Mouse (Mus musculus) brain, embryonic 14.5 days (tissue): ENCODE results near the gene Vars. TPM values are rescaled to one million over a fixed set of nuclear protein-coding genes. Genes with fewer than 3 reads are reported as not detected.
"Not testable (repeated sequence)": the region's sequence is repeated elsewhere in the genome, so short reads cannot be mapped to it uniquely, and the experiment has no call there.

Source experiments
- DNase-seq: peaks from one replicate; pipeline ENCODE4 v3.0.0-alpha.2; 2011; ENCODE audit warnings: low read depth
- CTCF ChIP-seq: fragments of 200-500 bp; IDR thresholded peaks from 2 replicates; pipeline ENCODE4 v1.5.1; 2012; ENCODE audit warnings: inconsistent platforms, mild to moderate bottlenecking, moderate library complexity, borderline replicate concordance; ENCODE audit not compliant: insufficient read depth, insufficient read length; ENCODE audit errors: extremely low read depth
- POLR2A ChIP-seq: fragments of 200-500 bp; IDR thresholded peaks from 2 replicates; pipeline ENCODE4 v1.6.1; 2012; ENCODE audit warnings: mild to moderate bottlenecking, inconsistent platforms, borderline replicate concordance; ENCODE audit not compliant: poor library complexity, insufficient read depth, insufficient read length, severe bottlenecking; ENCODE audit errors: extremely low read depth
- polyA plus RNA-seq: library from polyadenylated mRNA; depleted of rRNA; stranded (reverse); fragments of >200 nt; gene quantifications from 2 replicates; pipeline ENCODE4 v1.2.3, GENCODE M21; 2012

Vars gene
- polyA plus RNA-seq, 1 experiment, result 99.2 TPM

DNA sequence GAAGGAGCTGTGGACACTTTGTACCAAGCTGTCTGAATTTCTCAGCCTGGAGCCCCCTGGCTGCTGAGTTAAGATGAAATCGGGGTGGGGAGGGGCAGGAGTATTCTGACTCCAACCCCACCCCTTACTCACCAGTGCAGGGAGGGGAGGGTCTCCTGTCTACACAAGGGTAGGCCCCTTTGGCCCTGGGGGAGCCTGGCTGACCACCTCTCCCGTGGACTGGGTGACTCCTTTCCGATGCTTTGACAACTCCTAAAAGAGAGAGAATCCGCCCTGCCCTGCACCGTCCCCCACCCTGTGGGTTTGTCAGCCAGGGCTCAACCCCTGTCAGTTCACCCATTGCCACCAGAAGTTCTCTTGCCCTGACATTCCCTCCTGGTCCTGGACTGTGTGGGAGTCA lies 25.4 kb downstream of the Vars start:
- DNase-seq, result no peak
- TF ChIP-seq CTCF (no peak), POLR2A (no peak)

DNA sequence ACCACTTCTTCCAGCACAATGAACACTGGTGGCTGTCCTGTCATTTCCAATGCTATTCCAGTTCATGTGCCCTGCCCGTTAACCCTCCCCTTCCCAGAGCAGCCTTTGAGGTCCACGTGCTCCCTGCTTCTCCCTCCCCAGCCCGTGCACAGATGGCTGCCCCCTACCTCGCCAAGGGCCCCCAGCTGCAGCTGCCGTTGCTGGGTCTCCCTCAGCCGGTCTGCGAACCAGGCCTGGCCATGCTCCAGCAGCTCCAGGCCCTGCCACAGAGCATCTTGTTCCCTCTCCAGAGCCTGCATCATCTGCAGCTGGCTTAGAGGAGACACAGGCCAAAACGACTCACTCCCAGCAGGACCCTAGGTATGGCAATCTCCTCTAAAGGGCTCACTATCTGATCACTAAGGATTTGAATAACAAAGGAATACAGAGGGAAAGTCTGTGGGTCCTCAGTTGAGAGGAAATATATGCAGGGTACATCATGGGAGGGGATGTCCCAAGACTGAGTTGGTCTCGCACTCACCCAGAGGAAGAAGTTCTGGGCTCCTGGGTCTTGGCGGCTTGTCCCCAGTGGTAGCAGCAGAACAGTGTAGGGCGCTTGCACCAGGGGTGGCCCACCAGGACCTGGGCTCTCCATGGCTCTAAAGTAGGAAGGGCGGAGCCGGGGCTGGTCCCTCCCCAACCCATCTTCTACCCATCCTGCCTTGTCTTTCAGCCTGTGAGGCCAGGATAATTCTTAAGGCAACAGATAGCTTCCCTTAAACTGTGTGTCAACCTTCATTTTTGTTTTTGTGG lies 26.7 kb downstream of the Vars start, which contains the start of gene Sapcd1:
Sapcd1 (minus strand) TSS at position 740 of the 792 bp plus-strand sequence.
- DNase-seq, result peak; percentile 93

DNA sequence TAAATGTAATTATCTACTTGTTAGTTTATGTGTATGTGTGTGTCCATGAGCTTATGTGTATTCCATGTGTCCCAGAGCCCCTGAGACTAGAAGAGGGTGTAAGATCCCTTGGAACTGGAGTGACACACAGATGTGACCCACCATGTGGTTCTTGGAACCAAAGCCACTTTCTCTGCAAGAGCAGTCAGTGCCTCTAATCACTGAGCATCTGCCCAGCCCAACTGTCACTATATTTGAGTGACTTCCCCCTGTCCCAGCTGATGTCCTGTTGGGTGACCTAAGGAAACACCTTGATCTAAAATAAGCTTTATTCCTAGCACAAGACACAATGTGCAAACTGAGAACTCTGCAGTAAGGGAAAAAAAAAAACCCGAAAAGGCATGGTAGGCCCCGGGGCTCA lies 27.5 kb downstream of the Vars start:
- TF ChIP-seq CTCF (no peak), POLR2A (no peak)
- peak; percentile 24 for DNase-seq

More for the DNA sequence above, 26.7 kb downstream of the Vars start, which contains the start of gene Sapcd1:
- TF ChIP-seq CTCF (no peak), POLR2A (no peak)

DNA sequence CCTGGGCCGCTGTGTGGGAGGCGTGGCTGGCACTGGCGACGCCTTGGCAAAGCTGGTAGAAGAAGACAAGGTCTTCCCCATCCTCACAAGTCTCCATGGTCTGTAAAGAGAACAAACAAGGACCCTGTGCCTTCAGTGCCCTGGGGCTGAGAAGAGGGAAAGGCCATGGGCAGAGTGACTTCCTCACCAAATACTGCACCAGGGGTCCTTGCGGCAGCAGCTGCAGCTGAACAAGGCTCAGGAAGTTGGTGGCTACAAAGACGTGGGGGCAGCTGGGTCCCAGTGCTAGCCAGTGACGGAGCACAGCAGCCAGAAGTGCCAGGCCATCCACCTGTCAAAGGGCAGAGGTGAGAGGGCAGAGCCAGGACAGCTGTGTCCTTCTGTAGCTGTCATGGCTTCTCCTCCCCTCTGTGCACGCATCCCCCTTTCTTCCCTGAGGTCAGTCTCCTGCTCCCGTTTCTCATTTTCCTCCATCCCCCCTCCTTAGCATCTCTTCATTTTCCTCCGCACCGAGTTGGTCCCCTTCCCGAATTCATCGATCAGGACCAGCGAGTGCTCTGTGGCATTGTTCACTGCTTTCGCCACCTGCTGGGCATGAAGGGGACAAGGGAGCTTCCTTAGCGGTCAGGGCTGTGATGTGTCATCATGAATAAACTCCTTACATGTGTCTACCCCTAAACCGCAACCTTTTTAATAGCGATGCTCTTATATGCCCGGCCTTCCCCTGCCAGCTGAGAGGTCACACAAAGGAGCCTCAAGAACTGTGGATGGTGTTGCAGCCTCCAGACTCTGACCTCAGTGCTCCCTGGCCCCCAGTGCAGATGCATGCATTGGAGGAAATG lies 29.1 kb downstream of the Vars start:
- DNase-seq, result peak; percentile 45
- TF ChIP-seq CTCF (peak; percentile 58; the same call in 1 of the 2 replicates), POLR2A (no peak)

DNA sequence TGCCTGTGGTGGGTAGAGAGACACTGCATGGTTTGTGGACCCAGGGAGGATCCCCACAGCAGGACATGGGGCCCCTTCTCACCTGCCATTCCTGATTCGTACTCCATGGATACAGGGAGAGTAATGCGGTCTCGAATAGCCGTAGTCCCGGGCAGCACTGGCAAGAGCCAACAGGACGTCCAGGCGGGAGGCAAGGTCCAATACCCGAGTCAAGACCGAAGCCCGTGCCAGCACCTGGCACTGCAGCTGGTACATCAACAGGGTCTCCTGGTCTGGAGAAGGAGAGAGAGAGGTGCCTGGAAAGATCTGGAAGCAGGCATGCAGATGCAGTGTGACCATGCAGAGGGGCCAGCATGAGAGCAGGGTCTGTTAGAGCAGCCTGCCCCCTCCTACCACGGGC lies 30.5 kb downstream of the Vars start:
- TF ChIP-seq CTCF (no peak), POLR2A (no peak)
- DNase-seq, result no peak

DNA sequence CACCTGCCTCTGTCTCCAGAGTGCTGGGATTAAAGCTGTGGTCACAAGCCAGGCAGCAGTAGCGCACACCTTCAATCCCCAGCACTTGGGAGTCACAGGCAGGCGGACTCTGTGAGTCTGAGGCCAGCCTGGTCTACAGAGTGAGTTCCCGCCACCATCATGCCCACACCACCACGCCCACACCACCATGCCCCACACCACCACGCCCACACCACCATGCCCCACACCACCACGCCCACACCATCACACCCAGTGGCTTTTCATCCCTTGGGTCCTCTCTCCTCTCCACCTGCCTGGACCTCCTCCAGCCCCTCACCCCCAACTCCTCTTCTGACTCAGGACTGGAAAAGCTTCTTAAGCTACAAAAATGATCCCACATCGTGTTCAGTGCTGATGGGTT lies 31.1 kb downstream of the Vars start:
- TF ChIP-seq CTCF, result no peak
- no peak for TF ChIP-seq POLR2A

DNA sequence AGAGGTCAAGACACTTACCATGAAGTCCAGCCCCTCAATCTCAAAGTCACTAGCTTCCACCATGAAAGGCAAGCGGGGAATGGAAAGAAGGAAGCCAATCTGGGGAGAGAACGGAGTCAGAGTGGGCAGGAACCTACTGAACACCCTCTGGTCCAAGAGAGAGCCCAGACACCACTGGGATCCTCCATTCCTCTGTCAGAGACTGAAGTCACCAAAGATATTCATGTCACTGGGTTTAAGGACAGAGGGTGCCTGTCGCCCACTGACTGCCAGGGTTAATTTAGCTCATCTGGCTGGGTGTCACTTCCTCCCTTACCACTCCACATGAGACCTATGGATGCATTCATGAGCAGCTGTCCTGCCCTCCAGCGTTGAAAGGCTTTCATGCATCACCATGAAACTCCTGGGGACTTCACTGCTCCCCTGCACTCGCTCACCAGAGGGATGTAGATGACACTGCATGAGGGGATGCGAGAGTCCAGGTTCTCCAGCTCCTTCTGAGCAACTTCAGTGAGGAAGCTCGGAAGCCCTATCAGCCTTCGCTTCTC lies 31.6 kb downstream of the Vars start:
- TF ChIP-seq CTCF, result no peak
- TF ChIP-seq POLR2A, result no peak
- DNase-seq, result no peak

More for the DNA sequence above, 31.1 kb downstream of the Vars start:
- DNase-seq, result no peak

DNA sequence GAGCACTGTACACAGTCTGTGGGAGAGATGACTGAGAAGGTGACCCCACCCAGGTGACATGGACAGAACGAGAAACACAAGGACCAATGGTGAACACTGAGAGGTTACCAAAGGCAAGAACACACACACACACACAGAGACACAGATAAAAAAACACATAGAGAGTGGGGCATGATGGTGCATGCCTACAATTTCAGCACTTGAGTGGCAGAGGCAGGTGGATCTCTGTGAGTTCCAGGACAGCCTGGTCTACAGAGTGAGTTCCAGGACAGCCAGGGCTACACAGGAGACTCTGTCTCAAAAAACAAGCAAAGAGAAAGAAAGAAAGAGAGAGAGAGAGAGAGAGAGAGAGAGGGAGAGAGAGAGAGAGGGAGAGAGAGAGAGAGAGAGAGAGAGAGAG lies 32.9 kb downstream of the Vars start:
- not testable (repeated sequence) for DNase-seq

DNA sequence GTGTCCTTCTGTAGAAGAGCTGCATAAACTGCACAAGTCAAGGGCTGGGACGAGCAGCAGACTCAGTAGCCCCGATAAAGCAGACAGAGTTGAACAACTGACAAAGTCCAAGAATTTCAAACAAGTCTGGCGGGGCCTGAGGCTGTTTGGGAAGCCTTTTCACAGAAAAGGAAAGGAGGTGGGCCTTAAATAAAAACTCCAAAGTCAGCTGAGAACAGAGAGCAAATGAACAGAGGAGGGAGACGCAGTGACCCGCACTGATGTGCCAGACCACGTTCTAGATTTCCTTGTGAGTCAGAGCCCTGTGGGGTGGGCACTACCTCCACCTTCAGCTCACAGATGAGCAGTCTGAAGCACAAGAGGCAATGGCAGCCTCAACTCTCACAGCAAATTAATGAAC lies 34.1 kb downstream of the Vars start:
- TF ChIP-seq CTCF (no peak), POLR2A (no peak)
- DNase-seq, result no peak

DNA sequence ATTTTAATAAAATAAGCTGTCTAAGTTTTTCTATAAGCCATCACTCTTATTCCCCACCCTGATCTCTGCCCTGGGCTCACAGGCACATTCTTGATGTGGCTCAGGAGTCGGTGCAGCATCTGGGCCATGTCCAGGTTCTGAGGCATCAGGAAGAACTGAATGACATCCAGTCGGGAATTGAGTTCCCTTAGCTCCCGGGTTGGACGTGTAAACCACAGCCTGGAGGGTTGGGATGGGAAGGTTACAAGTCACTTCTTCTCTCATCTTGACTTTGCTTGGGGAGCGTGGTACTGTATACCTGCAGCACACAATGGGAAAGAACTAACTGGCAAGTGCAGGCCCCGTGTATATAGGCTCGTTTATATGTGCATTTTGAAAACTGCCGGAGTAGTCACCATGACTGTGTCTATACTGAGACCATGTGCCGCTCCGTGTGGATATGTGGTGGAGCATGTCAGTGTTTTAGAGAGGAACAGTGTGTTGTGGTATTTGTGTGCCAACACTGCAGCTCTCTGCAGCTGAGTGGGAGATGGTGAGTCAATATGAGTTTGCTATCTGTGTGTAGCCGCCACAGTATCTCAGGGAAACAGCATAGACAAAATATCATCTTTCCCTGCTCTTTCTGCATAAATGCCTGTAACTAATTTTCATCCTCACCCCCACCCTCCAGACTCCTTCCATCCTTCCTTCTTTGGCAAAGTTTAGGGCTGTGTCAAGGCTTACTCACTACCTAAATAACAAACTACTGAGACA lies 38.5 kb downstream of the Vars start:
- no peak for DNase-seq
- no peak for TF ChIP-seq POLR2A
- no peak for TF ChIP-seq CTCF

DNA sequence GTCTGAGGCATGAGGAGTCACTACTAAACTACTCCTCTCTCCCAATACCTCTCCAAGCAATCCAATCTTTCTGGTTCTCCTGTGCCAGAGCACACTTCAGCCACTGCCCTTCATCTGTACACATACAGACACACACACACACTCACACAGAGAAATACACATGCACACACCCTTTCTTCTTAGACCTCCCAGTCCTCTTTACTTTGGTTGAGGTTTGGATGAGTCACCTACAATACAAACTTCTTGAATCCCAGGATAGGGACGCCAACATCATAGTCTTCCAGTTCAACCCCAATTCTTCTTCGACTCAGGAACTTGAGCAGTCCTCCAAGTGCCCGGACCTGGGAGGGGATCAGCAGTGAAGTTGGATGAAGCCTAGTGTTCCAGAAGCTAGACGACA lies 43.0 kb downstream of the Vars start:
- no peak for DNase-seq
- TF ChIP-seq CTCF, result no peak
- no peak for TF ChIP-seq POLR2A

DNA sequence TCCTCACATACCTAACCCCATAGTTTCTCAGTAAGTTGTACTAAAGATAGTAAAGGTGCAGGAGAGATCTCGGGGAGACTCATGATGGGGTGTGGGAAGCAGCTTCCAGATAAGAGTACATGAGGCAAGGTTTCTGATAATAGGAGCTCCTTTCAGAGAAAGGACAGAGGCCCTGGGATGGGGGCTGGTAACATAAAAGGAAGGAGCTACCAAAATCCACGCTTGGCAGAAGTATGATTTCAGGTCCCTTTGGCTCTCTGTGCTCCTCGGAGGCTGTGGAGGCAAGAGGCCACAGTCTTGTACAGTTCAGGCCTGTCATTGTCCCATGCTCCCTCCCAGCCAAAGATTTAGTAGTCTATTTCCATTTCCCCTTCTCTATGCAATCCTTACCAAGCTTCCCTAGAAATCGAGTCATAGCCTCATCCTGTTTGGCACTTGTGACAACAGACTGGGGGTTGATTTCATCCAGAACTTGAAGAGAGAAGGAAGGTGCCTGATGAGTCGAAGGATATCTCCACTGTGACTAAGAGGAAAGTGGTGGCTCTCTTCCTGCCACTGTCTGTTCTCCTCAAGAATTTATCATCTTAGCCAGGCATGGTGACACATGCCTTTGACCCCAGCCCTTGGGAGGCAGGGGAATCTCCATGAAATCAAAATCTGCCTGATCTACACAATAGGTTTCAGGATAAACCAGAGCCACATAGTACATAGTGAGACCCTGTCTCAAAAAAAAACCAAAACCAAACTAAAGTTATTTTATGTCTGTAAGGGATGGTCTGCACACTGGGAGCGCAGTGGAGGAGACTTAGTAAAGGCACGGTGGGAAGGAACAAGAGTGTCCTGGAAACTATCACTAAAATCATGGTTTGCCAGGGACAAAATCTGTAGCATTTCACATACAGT lies 44.4 kb downstream of the Vars start:
- TF ChIP-seq POLR2A (no peak), CTCF (no peak)
- DNase-seq, result no peak
